Mouse (Mus musculus): ENCODE results near the gene Zbtb1.

DNA sequence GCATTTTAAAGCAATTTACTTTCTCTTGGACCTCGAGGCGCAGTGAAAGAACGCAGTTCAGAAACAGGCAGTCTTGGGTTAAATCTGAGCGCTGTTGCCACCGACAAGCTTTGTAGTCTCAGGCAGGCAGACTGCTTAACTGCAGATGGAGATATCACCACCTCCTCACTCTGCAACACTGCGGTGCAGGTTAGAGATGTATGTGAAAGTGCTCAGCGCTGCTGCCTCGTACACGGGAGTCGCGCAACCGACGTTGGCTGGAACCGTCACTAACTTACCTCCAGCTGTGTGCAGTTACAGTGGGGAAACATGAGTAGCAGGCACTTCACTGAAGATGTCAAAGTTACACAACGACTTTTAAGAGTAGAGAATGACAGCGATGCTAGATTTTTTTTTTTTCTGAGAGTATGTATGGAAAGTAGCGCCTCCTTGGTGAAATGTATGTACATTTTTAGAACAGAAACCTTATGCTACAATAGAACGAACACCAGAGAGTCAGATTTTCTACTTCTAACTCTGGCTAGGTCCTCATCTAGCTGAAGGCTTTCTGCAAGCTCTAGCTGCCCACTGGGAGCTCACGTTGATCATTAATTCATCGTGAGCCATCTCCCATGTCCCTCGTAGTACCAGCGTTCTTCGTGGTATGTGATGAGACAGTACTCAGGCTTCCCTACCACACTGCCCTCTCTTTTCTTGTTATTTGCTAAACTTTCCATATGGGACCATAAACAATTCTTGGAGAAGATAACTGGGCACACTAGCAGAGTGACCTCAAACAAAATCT, 43.4 kb upstream of the Zbtb1 start:
- TF ChIP-seq CTCF (IDR thresholded peaks at IDR 0.05; ENCODE audit: control insufficient read depth, insufficient read depth, insufficient replicate concordance, low read depth, low read length) (no peak), POLR2A (IDR thresholded peaks at IDR 0.05; ENCODE audit: control insufficient read depth, low read depth, low read length) (no peak)
